31 mouse cellular contexts compared by ENCODE assay signal in the genomic region with DNA sequence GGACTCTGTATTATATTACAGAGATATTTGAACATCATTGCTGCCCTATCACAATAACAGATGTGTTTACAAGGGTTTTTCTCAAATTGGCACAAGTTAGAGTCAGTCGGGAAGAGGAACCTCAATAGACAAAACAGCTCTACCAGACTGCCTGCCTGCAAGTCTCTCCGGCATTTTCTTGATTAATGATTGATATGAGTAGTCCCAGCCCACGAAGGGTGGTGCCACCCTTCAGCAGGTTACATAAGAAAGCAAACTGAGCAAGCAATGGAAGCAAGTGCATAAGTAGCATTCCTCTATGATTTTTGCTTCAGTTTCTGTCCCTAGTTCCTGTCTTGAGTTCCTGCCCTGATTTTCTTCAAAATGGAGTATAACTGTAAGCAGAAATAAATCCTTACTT. TPM values are rescaled to one million over a fixed set of nuclear protein-coding genes. Genes with fewer than 3 reads are reported as not detected.
DNase-seq lines count a peak whose midpoint lies in the region; ATAC-seq and TF ChIP-seq lines count a peak whose summit lies in the region.
"Had no signal": no experiment of that assay in that cellular context is flagged by ENCODE, and none has a peak within 500 bp of the region (broad histone marks: within the 10 kb centered on the region; RNA-seq: fewer than 3 reads in every experiment).

No protein-coding gene starts in this region.

- no peak for ATAC-seq in kidney, embryonic 14.5 days (ENCODE audit: low FRiP score, low TSS enrichment)
- ATAC-seq in kidney, embryonic 15.5 days (replicated peaks; ENCODE audit: low FRiP score) = no peak
- ATAC-seq in liver, embryonic 12.5 days = no peak
- ATAC-seq: forebrain, embryonic 14.5 days had no signal

- H3K27ac ChIP-seq in kidney, adult 2 months (ENCODE audit: insufficient read depth, low read depth, low read length) = no peak overlapping the region
- H3K27ac ChIP-seq in kidney, embryonic 14.5 days (ENCODE audit: low read depth, low read length) = no peak overlapping the region
- H3K27ac ChIP-seq in kidney, embryonic 15.5 days = no peak overlapping the region
- no peak overlapping the region for H3K27ac ChIP-seq in liver, adult 2 months (replicated peaks; ENCODE audit: insufficient read depth, low read depth, low read length)
- H3K27ac ChIP-seq in liver, embryonic 12.5 days = no peak overlapping the region
- H3K27ac ChIP-seq: embryonic facial prominence, embryonic 13.5 days; embryonic facial prominence, embryonic 15.5 days; forebrain, embryonic 10.5 days; forebrain, embryonic 12.5 days had no signal

- no peak overlapping the region for H3K4me3 ChIP-seq in kidney, adult 2 months (ENCODE audit: insufficient read depth, low read depth, low read length)
- H3K4me3 ChIP-seq in kidney, embryonic 14.5 days (ENCODE audit: low read length) = no peak overlapping the region
- no peak overlapping the region for H3K4me3 ChIP-seq in kidney, embryonic 15.5 days (replicated peaks)
- no peak overlapping the region for H3K4me3 ChIP-seq in liver, adult 2 months (ENCODE audit: insufficient read depth, low read depth, low read length)
- no peak overlapping the region for H3K4me3 ChIP-seq in liver, embryonic 12.5 days
- H3K4me3 ChIP-seq: embryonic facial prominence, embryonic 13.5 days; embryonic facial prominence, embryonic 15.5 days; erythroblast, embryonic 14.5 days; forebrain, embryonic 10.5 days; forebrain, embryonic 12.5 days had no signal

- no peak overlapping the region for H3K9ac ChIP-seq in kidney, embryonic 14.5 days (ENCODE audit: low read depth, low read length)
- no peak overlapping the region for H3K9ac ChIP-seq in kidney, embryonic 15.5 days
- no peak overlapping the region for H3K9ac ChIP-seq in liver, adult 2 months (ENCODE audit: low read depth, low read length)
- H3K9ac ChIP-seq in liver, embryonic 12.5 days = no peak overlapping the region
- H3K9ac ChIP-seq: embryonic facial prominence, embryonic 13.5 days; embryonic facial prominence, embryonic 15.5 days; forebrain, embryonic 12.5 days had no signal

- no peaks in the 10 kb centered on the region for H3K4me1 ChIP-seq in kidney, adult 2 months (ENCODE audit: control insufficient read depth, insufficient read depth, low read length)
- no peaks in the 10 kb centered on the region for H3K4me1 ChIP-seq in kidney, embryonic 14.5 days (ENCODE audit: control insufficient read depth, insufficient read depth, low read length)
- no peaks in the 10 kb centered on the region for H3K4me1 ChIP-seq in kidney, embryonic 15.5 days
- no peaks in the 10 kb centered on the region for H3K4me1 ChIP-seq in liver, adult 2 months (ENCODE audit: control insufficient read depth, insufficient read depth, low read length)
- no peaks in the 10 kb centered on the region for H3K4me1 ChIP-seq in liver, embryonic 12.5 days
- H3K4me1 ChIP-seq: embryonic facial prominence, embryonic 13.5 days; embryonic facial prominence, embryonic 15.5 days; forebrain, embryonic 10.5 days; forebrain, embryonic 12.5 days had no signal

- H3K4me2 ChIP-seq in kidney, embryonic 14.5 days (replicated peaks; ENCODE audit: low read depth, low read length) = no peak overlapping the region
- H3K4me2 ChIP-seq in kidney, embryonic 15.5 days = no peak overlapping the region
- H3K4me2 ChIP-seq in liver, embryonic 12.5 days = no peak overlapping the region
- H3K4me2 ChIP-seq: embryonic facial prominence, embryonic 13.5 days; embryonic facial prominence, embryonic 15.5 days; forebrain, embryonic 12.5 days had no signal

- no peaks in the 10 kb centered on the region for H3K79me2 ChIP-seq in liver, adult 2 months (ENCODE audit: control insufficient read depth, insufficient read depth, low read length)

- TF ChIP-seq POLR2A in kidney, adult 2 months (IDR thresholded peaks at IDR 0.05; ENCODE audit: low read depth, low read length) = no peak
- TF ChIP-seq POLR2A in liver, adult 2 months (IDR thresholded peaks at IDR 0.05; ENCODE audit: extremely low read depth, insufficient read depth, low read length) = no peak

- WGBS in kidney, adult 2 months = 32% methylated on average over 3 of the region's 3 CpGs
- WGBS in kidney, embryonic 14.5 days = 68% methylated on average over 3 of the region's 3 CpGs
- WGBS in kidney, embryonic 15.5 days = 59% methylated on average over 3 of the region's 3 CpGs
- WGBS in liver, adult 2 months = 34% methylated on average over 3 of the region's 3 CpGs
- 51% methylated on average over 3 of the region's 3 CpGs for WGBS in liver, embryonic 12.5 days (ENCODE audit: insufficient replicate concordance)

- no peaks in the 10 kb centered on the region for H3K27me3 ChIP-seq in kidney, adult 2 months (replicated peaks; ENCODE audit: control insufficient read depth, insufficient read depth, low read length)
- no peaks in the 10 kb centered on the region for H3K27me3 ChIP-seq in kidney, embryonic 14.5 days (ENCODE audit: control insufficient read depth, insufficient read depth, low read length)
- no peaks in the 10 kb centered on the region for H3K27me3 ChIP-seq in kidney, embryonic 15.5 days
- H3K27me3 ChIP-seq in liver, adult 2 months (ENCODE audit: control insufficient read depth, insufficient read depth, low read length) = no peaks in the 10 kb centered on the region; the same call in 1 of the 2 replicates
- no peaks in the 10 kb centered on the region for H3K27me3 ChIP-seq in liver, embryonic 12.5 days (replicated peaks)
- H3K27me3 ChIP-seq: embryonic facial prominence, embryonic 13.5 days; embryonic facial prominence, embryonic 15.5 days; forebrain, embryonic 12.5 days had no signal

- no peak for TF ChIP-seq CTCF in kidney, adult 2 months (conservative IDR thresholded peaks at IDR 0.05; ENCODE audit: insufficient read depth, insufficient read length, low read depth, low read length)
- TF ChIP-seq CTCF in liver, adult 2 months (IDR thresholded peaks at IDR 0.05; ENCODE audit: low read depth, low read length) = no peak

- no peaks in the 10 kb centered on the region for H3K36me3 ChIP-seq in kidney, adult 2 months (ENCODE audit: control insufficient read depth, insufficient read depth, low read length)
- H3K36me3 ChIP-seq in kidney, embryonic 14.5 days (ENCODE audit: control insufficient read depth, insufficient read depth, low read length) = no peaks in the 10 kb centered on the region
- H3K36me3 ChIP-seq in kidney, embryonic 15.5 days = no peaks in the 10 kb centered on the region
- H3K36me3 ChIP-seq in liver, adult 2 months (ENCODE audit: control insufficient read depth, insufficient read depth, low read length) = no peaks in the 10 kb centered on the region
- no peaks in the 10 kb centered on the region for H3K36me3 ChIP-seq in liver, embryonic 12.5 days
- H3K36me3 ChIP-seq: embryonic facial prominence, embryonic 13.5 days; embryonic facial prominence, embryonic 15.5 days; forebrain, embryonic 10.5 days; forebrain, embryonic 12.5 days had no signal

- peak; percentile 35 for DNase-seq in kidney, adult 11 months
- no peak for DNase-seq in kidney, postnatal 10 days
- DNase-seq in kidney, adult 2 months = peak; percentile 71
- DNase-seq in kidney, adult 9 months = peak; percentile 68
- DNase-seq in liver, adult 2 months (ENCODE audit: extremely low read depth, low read depth, low spot score) = peak; percentile 29
- DNase-seq: adrenal gland, adult 2 months; adrenal gland, postnatal 10 days; adrenal gland, postnatal 25 days; cerebellum, adult 11 months; cerebellum, adult 18-20 months; cerebellum, adult 8-10 months; cerebellum, adult 9-11 months; cerebellum, postnatal 14 days; cerebellum, postnatal 36 days; embryo, embryonic 11 days had no signal

- H3K9me3 ChIP-seq in kidney, embryonic 14.5 days (ENCODE audit: control insufficient read depth, low read length) = peaks cover 3% of the 10 kb centered on the region; the same call in 1 of the 2 replicates
- H3K9me3 ChIP-seq in kidney, embryonic 15.5 days (replicated peaks) = no peaks in the 10 kb centered on the region
- 0 out of 2 replicates have a peak, but pooled peaks cover 3% of the 10 kb centered on the region for H3K9me3 ChIP-seq in liver, embryonic 12.5 days (replicated peaks)
- H3K9me3 ChIP-seq: embryonic facial prominence, embryonic 13.5 days; embryonic facial prominence, embryonic 15.5 days; forebrain, embryonic 10.5 days; forebrain, embryonic 12.5 days had no signal

RNA-seq across cellular contexts. Expression of gene Hrnr, which starts 17.7 kb away (rescaled TPM):
- polyA plus RNA-seq in kidney, adult 2 months (2012; rRNA removed) = not detected in 2 replicates
- polyA plus RNA-seq in kidney, embryonic 14.5 days (2014; fragmentation: Nextera tagmentation; extraction: Ambion mirVana) = 0.01 TPM in 1 of 2 replicates, not detected in the other
- polyA plus RNA-seq in kidney, embryonic 15.5 days (2015; fragmentation: Nextera tagmentation; extraction: Ambion mirVana) = 0.01 and 0.48 TPM in 2 replicates
- total RNA-seq in liver, adult 2 months (2014; rRNA removed) = not detected in 2 replicates
- polyA plus RNA-seq in liver, adult 2 months (2012; rRNA removed) = not detected in 2 replicates
- polyA plus RNA-seq in liver, embryonic 12.5 days (2016; fragmentation: Nextera tagmentation; extraction: Ambion mirVana) = not detected in 2 replicates
- total RNA-seq: adrenal gland, adult 2 months; adrenal gland, postnatal 10 days; adrenal gland, postnatal 4 days; common myeloid progenitor, adult 5-6 weeks; ES-E14; MEL had no signal
- polyA plus RNA-seq: adrenal gland, adult 2 months; brain, embryonic 14.5 days; C2C12; embryonic facial prominence, embryonic 11.5 days; erythroblast, embryonic 14.5 days; forebrain, embryonic 10.5 days; forebrain, embryonic 12.5 days; forebrain, embryonic 14.5 days had no signal

RNA-seq across cellular contexts. Expression of gene Flg, which starts 28.6 kb away (rescaled TPM):
- polyA plus RNA-seq in kidney, adult 2 months (2012; rRNA removed) = not detected in 2 replicates
- 0.10 and 0.24 TPM in 2 replicates for polyA plus RNA-seq in kidney, embryonic 14.5 days (2014; fragmentation: Nextera tagmentation; extraction: Ambion mirVana)
- polyA plus RNA-seq in kidney, embryonic 15.5 days (2015; fragmentation: Nextera tagmentation; extraction: Ambion mirVana) = 0.04 and 0.06 TPM in 2 replicates
- not detected in 2 replicates for total RNA-seq in liver, adult 2 months (2014; rRNA removed)
- not detected in 2 replicates for polyA plus RNA-seq in liver, adult 2 months (2012; rRNA removed)
- not detected in 2 replicates for polyA plus RNA-seq in liver, embryonic 12.5 days (2016; fragmentation: Nextera tagmentation; extraction: Ambion mirVana)
- total RNA-seq: adrenal gland, adult 2 months; adrenal gland, postnatal 10 days; adrenal gland, postnatal 25 days; adrenal gland, postnatal 4 days; common myeloid progenitor, adult 5-6 weeks; ES-E14; MEL had no signal
- polyA plus RNA-seq: adrenal gland, adult 2 months; brain, embryonic 14.5 days; C2C12; embryonic facial prominence, embryonic 11.5 days; embryonic facial prominence, embryonic 13.5 days; erythroblast, embryonic 14.5 days; forebrain, embryonic 10.5 days; forebrain, embryonic 12.5 days; forebrain, embryonic 14.5 days had no signal
